Mouse (Mus musculus): ENCODE measurements at regions not wholly inside any gene's neighbourhood (a gene's known extent, or its start where the extent isn't known, plus 50 kb on each side); places are given as distances from the start of the nearest gene placed in this dataset.

- DNase-seq: no peak
- no peak for TF ChIP-seq CTCF (IDR thresholded peaks at IDR 0.05; ENCODE audit: borderline replicate concordance, insufficient read depth, low read depth, low read length)
- TF ChIP-seq POLR2A (IDR thresholded peaks at IDR 0.05; ENCODE audit: borderline replicate concordance, insufficient read depth, low read length): no peak
- H3K4me1 ChIP-seq (ENCODE audit: control insufficient read depth, insufficient read depth, low read length): no peaks in the 10 kb centered on the region
- WGBS: 63% methylated on average over 1 of the region's 1 CpGs
- H3K4me3 ChIP-seq (replicated peaks; ENCODE audit: insufficient read depth, low read depth, low read length): no peak overlapping the region
- no peaks in the 10 kb centered on the region for H3K27me3 ChIP-seq (ENCODE audit: control insufficient read depth, insufficient read depth, low read length)
- H3K27ac ChIP-seq (ENCODE audit: insufficient read depth, low read length): no peak overlapping the region
Observed at GRCm38 (mm10) chr17:61176586-61176985, 1704.5 kb downstream of the Efna5 start.

- no peak for TF ChIP-seq POLR2A (IDR thresholded peaks at IDR 0.05; ENCODE audit: borderline replicate concordance, insufficient read depth, low read length)
- TF ChIP-seq CTCF (IDR thresholded peaks at IDR 0.05; ENCODE audit: borderline replicate concordance, insufficient read depth, low read depth, low read length): no peak
- no peak for DNase-seq
- Histone ChIP-seq H3K27me3 (ENCODE audit: control insufficient read depth, insufficient read depth, low read length) (no peaks in the 10 kb centered on the region), H3K4me3 (replicated peaks; ENCODE audit: insufficient read depth, low read depth, low read length) (no peak overlapping the region), H3K4me1 (ENCODE audit: control insufficient read depth, insufficient read depth, low read length) (no peaks in the 10 kb centered on the region), H3K27ac (ENCODE audit: insufficient read depth, low read length) (no peak overlapping the region)
- 11% methylated on average over 2 of the region's 2 CpGs for WGBS
Observed at GRCm38 (mm10) chr17:61159437-61159836, 1721.7 kb downstream of the Efna5 start.

- whole genome bisulfite sequencing: 81% methylated on average over 7 of the region's 7 CpGs
- Histone ChIP-seq H3K4me3 (replicated peaks; ENCODE audit: insufficient read depth, low read depth, low read length) (no peak overlapping the region), H3K4me1 (ENCODE audit: control insufficient read depth, insufficient read depth, low read length) (no peaks in the 10 kb centered on the region), H3K27me3 (ENCODE audit: control insufficient read depth, insufficient read depth, low read length) (no peaks in the 10 kb centered on the region), H3K27ac (ENCODE audit: insufficient read depth, low read length) (no peak overlapping the region)
- no peak for DNase-seq
- TF ChIP-seq CTCF (IDR thresholded peaks at IDR 0.05; ENCODE audit: borderline replicate concordance, insufficient read depth, low read depth, low read length) (no peak), POLR2A (IDR thresholded peaks at IDR 0.05; ENCODE audit: borderline replicate concordance, insufficient read depth, low read length) (no peak)
Observed at GRCm38 (mm10) chr17:61137006-61137405, 1744.1 kb downstream of the Efna5 start.

GRCm38 (mm10) chr17:61127767-61128166, 1753.3 kb downstream of the Efna5 start:
- WGBS: 48% methylated on average over 1 of the region's 1 CpGs

GRCm38 (mm10) chr17:61106302-61106701, 1774.8 kb downstream of the Efna5 start:
- no peak overlapping the region for H3K4me3 ChIP-seq (replicated peaks; ENCODE audit: insufficient read depth, low read depth, low read length)
- no peaks in the 10 kb centered on the region for H3K27me3 ChIP-seq (ENCODE audit: control insufficient read depth, insufficient read depth, low read length)
- H3K4me1 ChIP-seq (ENCODE audit: control insufficient read depth, insufficient read depth, low read length): no peaks in the 10 kb centered on the region
- TF ChIP-seq POLR2A (IDR thresholded peaks at IDR 0.05; ENCODE audit: borderline replicate concordance, insufficient read depth, low read length) (no peak), CTCF (IDR thresholded peaks at IDR 0.05; ENCODE audit: borderline replicate concordance, insufficient read depth, low read depth, low read length) (no peak)
- 76% methylated on average over 1 of the region's 1 CpGs for WGBS
- no peak overlapping the region for H3K27ac ChIP-seq (ENCODE audit: insufficient read depth, low read length)
- DNase-seq: no peak

More at GRCm38 (mm10) chr17:61127767-61128166, 1753.3 kb downstream of the Efna5 start:
- Histone ChIP-seq H3K4me1 (ENCODE audit: control insufficient read depth, insufficient read depth, low read length) (no peaks in the 10 kb centered on the region), H3K27me3 (ENCODE audit: control insufficient read depth, insufficient read depth, low read length) (no peaks in the 10 kb centered on the region), H3K27ac (ENCODE audit: insufficient read depth, low read length) (no peak overlapping the region), H3K4me3 (replicated peaks; ENCODE audit: insufficient read depth, low read depth, low read length) (no peak overlapping the region)
- TF ChIP-seq CTCF (IDR thresholded peaks at IDR 0.05; ENCODE audit: borderline replicate concordance, insufficient read depth, low read depth, low read length) (no peak), POLR2A (IDR thresholded peaks at IDR 0.05; ENCODE audit: borderline replicate concordance, insufficient read depth, low read length) (no peak)
- no peak for DNase-seq

- TF ChIP-seq POLR2A (IDR thresholded peaks at IDR 0.05; ENCODE audit: borderline replicate concordance, insufficient read depth, low read length) (no peak), CTCF (IDR thresholded peaks at IDR 0.05; ENCODE audit: borderline replicate concordance, insufficient read depth, low read depth, low read length) (no peak)
- no peaks in the 10 kb centered on the region for H3K27me3 ChIP-seq (ENCODE audit: control insufficient read depth, insufficient read depth, low read length)
- no peak overlapping the region for H3K27ac ChIP-seq (ENCODE audit: insufficient read depth, low read length)
- 93% methylated on average over 5 of the region's 5 CpGs for WGBS
- H3K4me1 ChIP-seq (ENCODE audit: control insufficient read depth, insufficient read depth, low read length): no peaks in the 10 kb centered on the region
- no peak for DNase-seq
- H3K4me3 ChIP-seq (replicated peaks; ENCODE audit: insufficient read depth, low read depth, low read length): no peak overlapping the region
Observed at GRCm38 (mm10) chr17:61060450-61060849, 1820.7 kb downstream of the Efna5 start.

GRCm38 (mm10) chr17:61058471-61058870, 1822.6 kb downstream of the Efna5 start:
- WGBS: 67% methylated on average over 2 of the region's 2 CpGs
- no peak for DNase-seq
- Histone ChIP-seq H3K27me3 (ENCODE audit: control insufficient read depth, insufficient read depth, low read length) (no peaks in the 10 kb centered on the region), H3K27ac (ENCODE audit: insufficient read depth, low read length) (no peak overlapping the region), H3K4me3 (replicated peaks; ENCODE audit: insufficient read depth, low read depth, low read length) (no peak overlapping the region), H3K4me1 (ENCODE audit: control insufficient read depth, insufficient read depth, low read length) (no peaks in the 10 kb centered on the region)
- TF ChIP-seq CTCF (IDR thresholded peaks at IDR 0.05; ENCODE audit: borderline replicate concordance, insufficient read depth, low read depth, low read length) (no peak), POLR2A (IDR thresholded peaks at IDR 0.05; ENCODE audit: borderline replicate concordance, insufficient read depth, low read length) (no peak)

GRCm38 (mm10) chr17:61033544-61034251, 1847.4 kb downstream of the Efna5 start:
- Histone ChIP-seq H3K4me3 (replicated peaks; ENCODE audit: insufficient read depth, low read depth, low read length) (no peak overlapping the region), H3K4me1 (ENCODE audit: control insufficient read depth, insufficient read depth, low read length) (no peaks in the 10 kb centered on the region), H3K27ac (ENCODE audit: insufficient read depth, low read length) (no peak overlapping the region), H3K27me3 (ENCODE audit: control insufficient read depth, insufficient read depth, low read length) (no peaks in the 10 kb centered on the region)
- WGBS: 48% methylated on average over 4 of the region's 4 CpGs
- DNase-seq: no peak
- TF ChIP-seq CTCF (IDR thresholded peaks at IDR 0.05; ENCODE audit: borderline replicate concordance, insufficient read depth, low read depth, low read length) (no peak), POLR2A (IDR thresholded peaks at IDR 0.05; ENCODE audit: borderline replicate concordance, insufficient read depth, low read length) (no peak)

All from cerebellum, adult 2 months (tissue).